Mouse (Mus musculus): ENCODE measurements at regions not wholly inside any gene's neighbourhood (a gene's known extent, or its start where the extent isn't known, plus 50 kb on each side); places are given as distances from the start of the nearest gene placed in this dataset.

- CTCF ChIA-PET, result interaction anchor here in 1 of 4 experiments (0.6 kb wide), 1 partner anchor 78 kb away, joined by 5 read pairs; no protein-coding TSS in a partner anchor
- POLR2A ChIA-PET, result no interaction called here
These were observed 67.1 kb upstream of the Tmem189 start for GRCm38 (mm10) chr2:167756721-167757120.

- POLR2A ChIA-PET, result no interaction called here
These were observed 65.4 kb upstream of the Tmem189 start for GRCm38 (mm10) chr2:167754929-167755551.

GRCm38 (mm10) chr2:167753898-167754297 lies 64.3 kb upstream of the Tmem189 start:
- CTCF ChIA-PET, result interaction anchor here in 1 of 4 experiments (1.2 kb wide), 1 partner anchor 137 kb away, joined by 3 read pairs; no protein-coding TSS in a partner anchor
- POLR2A ChIA-PET, result interaction anchor here in 3 of 4 experiments (0.6 to 1.5 kb wide), 8 partner anchors 10 to 145 kb away, joined by 3 to 7 read pairs (median 3); no protein-coding TSS in a partner anchor

More at GRCm38 (mm10) chr2:167754929-167755551, 65.4 kb upstream of the Tmem189 start:
- CTCF ChIA-PET, result no interaction called here

- ChIA-PET POLR2A (interaction anchor here in 3 of 4 experiments (0.6 to 1.5 kb wide), 10 partner anchors 9 to 146 kb away, joined by 3 to 7 read pairs (median 3); no protein-coding TSS in a partner anchor), CTCF (interaction anchor here in 2 of 4 experiments (0.6 to 1.2 kb wide), 5 partner anchors 24 to 904 kb away, joined by 3 to 7 read pairs (median 4); no protein-coding TSS in a partner anchor)
These were observed 63.4 kb upstream of the Tmem189 start for GRCm38 (mm10) chr2:167752805-167753556.

- CTCF ChIA-PET, result interaction anchor here in 1 of 4 experiments (0.5 kb wide), 1 partner anchor 84 kb away, joined by 6 read pairs; no protein-coding TSS in a partner anchor
- POLR2A ChIA-PET, result interaction anchor here in 1 of 4 experiments (1.1 kb wide), 1 partner anchor 13 kb away, joined by 3 read pairs; no protein-coding TSS in a partner anchor
These were observed 62.0 kb upstream of the Tmem189 start for GRCm38 (mm10) chr2:167751585-167751984.

- ChIA-PET POLR2A (interaction anchor here in 2 of 4 experiments (1.3 to 2.1 kb wide), 4 partner anchors 10 to 114 kb away, joined by 3 to 14 read pairs (median 4); no protein-coding TSS in a partner anchor), CTCF (interaction anchor here in 1 of 4 experiments (1.4 kb wide), 1 partner anchor 68 kb away, joined by 5 read pairs; no protein-coding TSS in a partner anchor)
These were observed 58.7 kb upstream of the Tmem189 start for GRCm38 (mm10) chr2:167748297-167748696.

GRCm38 (mm10) chr2:167747164-167747843 lies 57.7 kb upstream of the Tmem189 start:
- POLR2A ChIA-PET, result interaction anchor here in 2 of 4 experiments (0.5 to 2.1 kb wide), 13 partner anchors 9 to 1172 kb away, joined by 3 to 14 read pairs (median 4); no protein-coding TSS in a partner anchor
- CTCF ChIA-PET, result interaction anchor here (0.6 to 1.5 kb wide), 10 partner anchors 33 to 413 kb away, joined by 3 to 13 read pairs (median 4); no protein-coding TSS in a partner anchor

GRCm38 (mm10) chr2:167746344-167746743 lies 56.7 kb upstream of the Tmem189 start:
- ChIA-PET CTCF (interaction anchor here in 2 of 4 experiments (0.7 to 1.5 kb wide), 2 partner anchors 149 to 273 kb away, joined by 3 to 7 read pairs; no protein-coding TSS in a partner anchor), POLR2A (interaction anchor here in 2 of 4 experiments (0.5 to 2.1 kb wide), 7 partner anchors 8 to 1321 kb away, joined by 3 to 14 read pairs (median 5); no protein-coding TSS in a partner anchor)

- ChIA-PET POLR2A (interaction anchor here in 2 of 4 experiments (0.8 to 1.3 kb wide), 4 partner anchors 10 to 147 kb away, joined by 3 read pairs; no protein-coding TSS in a partner anchor), CTCF (interaction anchor here in 1 of 4 experiments (1.0 kb wide), 1 partner anchor 160 kb away, joined by 3 read pairs; no protein-coding TSS in a partner anchor)
These were observed 55.8 kb upstream of the Tmem189 start for GRCm38 (mm10) chr2:167745409-167745808.

- POLR2A ChIA-PET, result interaction anchor here in 1 of 4 experiments (0.6 to 0.9 kb wide), 3 partner anchors 9 to 43 kb away, joined by 3 to 5 read pairs (median 3); no protein-coding TSS in a partner anchor
- CTCF ChIA-PET, result interaction anchor here in 2 of 4 experiments (0.6 to 1.1 kb wide), 3 partner anchors 31 to 213 kb away, joined by 3 read pairs; no protein-coding TSS in a partner anchor
These were observed 54.5 kb upstream of the Tmem189 start for GRCm38 (mm10) chr2:167744080-167744479.

GRCm38 (mm10) chr2:167742479-167742878 lies 52.9 kb upstream of the Tmem189 start:
- CTCF ChIA-PET, result interaction anchor here in 1 of 4 experiments (0.8 kb wide), 1 partner anchor 13 kb away, joined by 3 read pairs; no protein-coding TSS in a partner anchor
- POLR2A ChIA-PET, result interaction anchor here in 1 of 4 experiments (1.5 kb wide), 1 partner anchor 51 kb away, joined by 3 read pairs; no protein-coding TSS in a partner anchor

- ChIA-PET POLR2A (interaction anchor here in 2 of 4 experiments (0.6 to 1.1 kb wide), 2 partner anchors 22 to 31 kb away, joined by 3 read pairs; no protein-coding TSS in a partner anchor), CTCF (interaction anchor here in 1 of 4 experiments (1.0 kb wide), 1 partner anchor 155 kb away, joined by 3 read pairs; no protein-coding TSS in a partner anchor)
These were observed 51.0 kb upstream of the Tmem189 start for GRCm38 (mm10) chr2:167740516-167741189.
